Mouse (Mus musculus): Measurements from ENCODE around the gene Tmem26.
A peak's percentile ranks its signal among the peaks of the same experiment; 100 is the strongest.
"Not testable (repeated sequence)": the region's sequence is repeated elsewhere in the genome, so short reads cannot be mapped to it uniquely, and the experiment has no call there.

The Tmem26 gene

DNA sequence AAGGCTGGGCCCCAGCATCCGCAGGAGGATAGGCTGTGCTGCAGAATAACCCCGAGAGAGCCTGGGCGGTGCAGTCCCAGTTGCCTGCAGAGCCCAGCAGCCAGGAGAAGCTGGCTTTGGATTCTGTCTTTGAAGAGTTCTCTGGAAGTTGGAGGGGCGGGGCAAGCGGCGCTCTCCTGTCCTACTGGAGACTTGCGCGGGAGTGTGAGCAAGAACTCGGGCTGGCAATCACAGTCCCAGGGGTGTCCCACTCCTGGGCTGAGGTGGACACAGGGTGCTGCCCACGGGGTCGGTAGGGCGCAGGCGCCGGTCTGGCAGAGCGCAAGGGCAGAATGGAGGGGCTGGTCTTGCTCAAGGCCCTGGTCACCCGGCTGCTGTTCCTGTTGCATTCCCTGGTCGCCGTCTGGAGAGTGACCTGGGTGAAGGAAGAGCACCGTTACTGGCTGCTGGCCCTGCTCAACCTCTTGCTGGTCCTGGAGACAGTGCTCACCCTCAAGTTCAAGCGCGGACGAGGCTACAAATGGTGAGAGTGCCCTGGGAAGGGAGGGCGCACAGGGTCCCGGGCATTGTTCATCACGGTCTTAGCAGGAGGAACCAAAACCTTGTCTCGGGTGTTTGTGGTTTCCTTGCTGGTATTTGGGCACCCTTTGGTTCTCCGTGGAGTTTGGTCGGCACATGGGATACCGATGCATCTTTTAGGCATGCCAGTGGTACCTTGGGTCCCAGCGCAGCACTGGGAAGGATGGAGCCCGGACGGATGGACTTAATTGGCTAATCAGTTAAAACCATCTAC lies at the start of gene Tmem26:
TSS of gene Tmem26 (plus strand) at position 79 of the 793 bp plus-strand sequence.
- peak; percentile 57 to 73 for DNase-seq

DNA sequence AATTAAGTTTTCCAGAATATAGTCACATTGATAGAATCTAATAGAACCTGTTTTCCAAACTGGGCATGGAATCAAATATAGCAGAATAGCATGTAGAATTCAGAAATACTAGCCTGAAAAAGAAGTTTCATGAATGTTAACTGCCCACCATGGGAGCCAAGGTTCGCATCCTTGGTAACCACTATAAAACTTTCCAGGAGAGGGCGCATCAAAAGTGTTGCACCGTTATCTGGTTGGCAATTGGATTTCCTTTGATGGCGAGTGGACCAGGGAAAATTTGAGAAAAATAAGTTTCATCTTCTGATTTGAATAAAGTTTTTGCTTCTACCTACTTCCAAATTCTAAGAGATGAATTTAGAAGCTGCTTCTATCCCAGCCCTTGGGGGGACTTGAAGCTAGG lies 44.8 kb upstream of the Tmem26 start:
- DNase-seq = no peak

DNA sequence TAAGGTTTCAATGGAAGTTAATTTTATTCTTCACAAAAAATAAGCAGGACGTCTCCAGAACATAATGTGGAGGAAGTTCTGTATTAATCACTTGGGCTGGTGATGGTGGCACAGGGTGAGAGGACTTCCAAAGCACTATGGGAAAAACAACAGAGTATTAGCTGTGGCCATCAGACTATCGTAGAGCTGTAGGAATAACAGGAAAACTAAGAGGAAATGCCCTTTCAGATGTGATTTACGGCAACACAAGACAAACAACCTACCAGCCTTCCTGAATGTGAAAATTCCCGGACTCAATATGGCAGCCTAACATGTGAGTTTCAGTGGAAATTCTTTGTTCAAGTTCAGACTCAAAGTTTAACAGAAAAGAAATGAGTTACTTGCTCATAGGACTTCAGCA lies 42.2 kb upstream of the Tmem26 start:
- DNase-seq = peak; percentile 3 to 46

DNA sequence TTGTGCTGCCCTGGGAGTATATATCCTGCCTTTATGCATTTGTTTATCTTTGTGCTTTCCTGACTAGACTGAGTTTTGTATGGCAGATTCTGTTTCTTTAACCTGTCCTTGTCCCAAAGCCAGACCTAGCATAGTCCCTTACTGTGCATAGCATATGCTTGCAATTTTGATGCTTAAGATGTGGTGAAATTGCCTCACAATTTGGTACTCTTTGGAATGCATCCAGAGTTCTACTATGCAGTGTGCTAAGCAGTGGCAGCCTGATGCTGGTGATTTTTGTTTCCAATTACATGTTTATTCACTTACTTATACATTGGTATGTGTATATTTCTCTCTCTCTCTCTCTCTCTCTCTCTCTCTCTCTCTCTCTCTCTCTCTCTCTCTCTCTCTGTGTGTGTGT lies 37.9 kb upstream of the Tmem26 start:
- DNase-seq = no peak

DNA sequence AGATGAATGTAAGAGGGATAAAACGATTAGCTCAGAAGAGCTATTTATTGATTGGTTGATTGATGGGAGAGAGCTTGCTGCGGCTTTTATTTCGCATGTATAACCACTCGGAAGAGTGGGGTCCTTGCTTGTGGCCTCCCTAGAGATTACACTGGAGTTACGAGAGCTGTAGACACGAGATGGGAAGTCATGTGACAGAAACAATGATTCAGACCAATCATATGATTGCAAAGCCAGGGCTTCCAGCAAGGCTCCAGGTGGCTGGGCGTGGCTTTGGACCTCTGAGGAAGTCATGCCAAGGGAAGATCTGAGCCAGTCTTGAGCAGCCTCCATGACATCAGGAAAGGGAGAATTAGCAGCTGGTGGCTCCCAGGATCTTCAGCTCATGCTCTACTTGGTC lies 32.3 kb upstream of the Tmem26 start:
- DNase-seq = no peak

DNA sequence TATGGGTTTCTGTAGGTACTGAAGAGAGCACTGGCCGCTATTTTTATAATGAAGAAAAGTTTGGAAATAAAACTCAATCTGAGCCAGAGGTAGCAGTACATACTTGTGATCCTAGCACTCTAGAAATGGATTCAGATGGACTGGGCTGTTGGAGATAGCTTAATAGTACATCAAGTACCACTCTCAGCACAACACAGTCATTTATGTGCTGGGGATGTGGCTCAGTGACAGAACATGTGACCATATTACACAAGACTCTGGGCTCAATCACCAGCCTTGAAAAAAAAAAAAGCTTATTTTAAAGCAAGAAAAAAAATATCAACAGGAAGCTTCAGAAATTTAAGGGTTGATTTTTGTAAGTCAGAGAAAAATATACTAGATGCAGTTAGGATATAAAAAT lies 31.0 kb upstream of the Tmem26 start:
- DNase-seq = peak in 1 of 2 experiments; percentile 4

DNA sequence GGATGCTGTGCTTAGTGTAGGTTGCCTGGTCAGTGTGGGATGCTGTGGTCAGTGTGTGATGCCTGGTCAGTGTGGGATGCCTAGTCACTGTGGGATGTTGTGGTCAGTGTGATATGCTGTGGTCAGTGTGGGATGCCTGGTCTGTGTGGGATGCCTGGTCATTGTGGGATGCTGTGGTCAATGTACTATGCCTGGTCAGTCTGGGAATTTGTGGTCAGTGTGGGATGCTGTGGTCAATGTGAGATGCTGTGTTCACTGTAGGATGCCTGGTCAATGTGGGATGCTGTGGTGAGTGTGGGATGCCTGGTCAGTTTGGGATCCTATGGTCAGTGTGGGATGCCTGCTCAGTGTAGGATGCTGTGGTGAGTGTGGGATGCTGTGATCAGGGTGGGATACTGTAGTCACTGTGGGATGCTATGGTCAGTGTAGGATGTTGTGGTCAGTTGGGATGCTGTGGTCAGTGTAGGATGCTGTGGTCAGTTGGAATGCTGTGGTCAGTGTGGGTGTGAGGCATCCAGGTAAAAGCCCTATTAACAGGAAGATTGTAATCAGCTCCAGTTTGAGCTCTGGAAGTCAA lies 27.6 kb upstream of the Tmem26 start:
- DNase-seq = no peak

DNA sequence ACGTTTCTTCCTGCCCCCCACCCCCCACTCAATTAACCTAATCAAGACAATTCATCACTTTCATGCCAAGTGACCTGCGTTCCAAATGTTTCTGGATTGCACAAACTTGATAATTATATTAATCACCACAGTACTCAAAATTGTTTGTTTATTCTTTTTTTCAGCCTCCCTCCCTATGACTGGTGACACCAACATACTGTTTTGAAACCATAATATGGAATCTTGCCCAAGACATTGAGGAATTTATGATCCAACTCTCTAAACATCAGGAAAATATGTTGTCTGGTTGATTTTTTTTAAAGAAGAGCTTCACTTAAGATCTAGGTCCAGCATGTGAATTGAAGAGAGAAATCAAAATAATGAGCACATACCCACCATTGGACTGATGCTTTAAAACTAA lies 19.2 kb upstream of the Tmem26 start:
- no peak for DNase-seq

DNA sequence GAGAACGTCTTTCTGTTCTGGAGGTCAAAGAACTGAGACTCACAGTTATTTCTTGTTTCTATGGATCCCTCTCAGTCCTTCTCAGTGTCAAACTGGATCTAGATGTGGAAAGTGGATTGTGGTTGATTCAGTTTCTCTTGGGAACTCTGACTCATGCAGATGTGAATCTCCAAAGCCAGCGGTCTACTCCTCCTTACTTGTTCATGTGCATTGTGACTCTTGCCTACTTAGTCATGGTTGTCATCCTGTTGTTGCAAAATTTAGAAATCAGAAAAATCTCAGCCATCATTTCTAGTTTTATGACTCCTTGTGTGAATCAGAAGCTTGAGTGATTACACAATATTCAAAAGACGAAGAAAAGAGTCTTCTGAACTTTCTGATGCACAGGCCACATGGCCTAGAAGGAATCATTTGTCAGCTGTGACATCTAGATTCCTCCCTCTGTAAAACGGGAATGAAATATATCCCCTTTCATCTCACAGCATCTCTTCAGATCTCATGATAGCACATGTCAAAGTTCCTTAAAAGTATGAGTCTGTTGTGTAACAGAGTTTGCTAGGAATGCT lies 17.9 kb upstream of the Tmem26 start:
- DNase-seq = no peak

DNA sequence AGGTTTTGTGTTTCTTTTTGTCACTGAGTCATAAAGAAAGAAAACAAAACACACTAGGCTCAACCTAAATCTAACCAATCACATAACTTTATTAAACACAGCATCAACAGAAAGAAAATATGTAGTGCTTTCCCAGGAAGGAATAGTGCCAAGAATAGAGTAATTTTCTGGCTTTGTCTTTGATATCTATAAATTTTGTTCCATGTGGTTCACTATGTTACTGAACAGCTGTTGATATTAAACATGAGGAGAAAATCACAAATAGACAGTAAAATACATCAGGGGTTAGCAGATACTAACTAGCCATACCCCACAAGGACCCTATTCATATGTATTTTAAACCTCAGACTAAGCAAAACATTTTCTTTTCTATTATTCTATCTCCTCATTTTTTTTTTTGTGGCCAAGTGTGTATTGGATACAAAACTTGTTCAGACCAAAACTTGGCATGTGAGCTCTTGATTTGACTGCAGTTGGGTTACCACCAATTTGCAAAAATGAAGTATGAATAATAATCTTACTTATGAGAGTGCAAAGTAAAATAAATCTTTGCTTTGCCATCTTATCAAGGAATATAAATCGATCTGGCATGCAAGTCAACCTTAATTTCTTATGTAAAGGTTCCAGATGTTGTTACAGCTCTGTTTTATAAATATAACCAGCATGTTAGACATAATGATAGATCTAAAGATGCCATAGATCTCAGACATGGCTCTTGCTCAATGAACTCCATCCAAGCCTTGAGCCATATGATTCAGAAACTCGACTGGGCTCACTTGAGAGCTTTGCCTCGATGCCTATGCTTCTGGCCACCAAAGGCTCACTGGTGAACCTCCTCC lies 16.2 kb upstream of the Tmem26 start:
- no peak for DNase-seq

DNA sequence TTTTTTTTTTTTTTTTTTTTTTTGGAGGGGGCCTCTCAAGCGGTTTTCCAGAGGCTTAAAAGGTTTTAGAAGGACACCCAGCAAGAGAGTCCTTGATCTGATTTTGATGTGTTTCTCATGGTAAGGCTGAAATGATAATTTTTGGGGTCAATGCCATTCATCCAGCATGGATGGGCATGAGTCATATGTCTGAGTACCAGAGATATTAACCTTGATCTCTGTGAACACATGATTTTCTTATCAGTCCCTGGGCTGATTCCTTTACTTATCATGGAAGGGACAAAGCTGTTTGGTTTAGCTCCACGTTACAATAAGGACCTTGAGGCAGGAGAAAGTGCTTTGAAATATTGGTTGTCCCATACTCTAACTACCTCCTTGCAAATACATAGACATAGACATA lies 10.5 kb upstream of the Tmem26 start:
- DNase-seq = no peak

DNA sequence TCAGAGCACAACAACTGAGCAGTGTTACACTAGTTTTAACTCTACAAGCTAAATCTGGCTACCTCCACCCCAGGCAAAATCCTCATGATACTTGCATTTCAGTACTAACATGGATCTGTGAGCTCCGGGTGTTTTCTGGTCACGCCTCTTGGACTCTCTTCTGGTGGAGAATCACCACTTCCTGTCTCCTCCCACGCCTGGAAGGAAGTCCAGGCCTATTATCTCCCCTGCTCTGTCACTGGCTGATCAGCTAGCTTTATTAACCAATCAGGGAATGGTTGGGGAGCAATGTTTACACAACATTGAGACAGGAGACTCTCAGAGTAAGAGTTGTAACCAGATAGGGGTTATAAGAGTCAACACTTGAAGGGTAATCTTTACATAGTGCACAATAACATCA lies 9.1 kb upstream of the Tmem26 start:
- no peak for DNase-seq

DNA sequence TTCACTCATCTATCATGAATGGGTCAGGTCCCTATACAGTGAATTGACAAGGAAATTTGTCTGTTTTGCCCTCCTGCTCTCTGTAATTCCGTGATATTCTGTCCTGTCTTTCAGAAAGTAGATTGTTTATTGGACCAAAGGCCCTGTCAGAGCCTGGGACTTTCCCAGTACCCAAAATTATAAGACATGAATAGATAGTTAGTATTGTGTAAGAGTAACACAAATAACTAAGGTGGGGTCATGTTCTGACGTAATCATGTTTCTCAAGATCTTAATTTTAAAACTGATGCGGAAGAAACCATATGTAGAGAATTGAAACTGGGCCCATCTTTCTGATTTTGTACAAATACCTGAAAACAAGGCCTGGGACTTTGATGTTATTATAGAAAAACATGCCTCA lies 8.1 kb upstream of the Tmem26 start:
- no peak for DNase-seq

DNA sequence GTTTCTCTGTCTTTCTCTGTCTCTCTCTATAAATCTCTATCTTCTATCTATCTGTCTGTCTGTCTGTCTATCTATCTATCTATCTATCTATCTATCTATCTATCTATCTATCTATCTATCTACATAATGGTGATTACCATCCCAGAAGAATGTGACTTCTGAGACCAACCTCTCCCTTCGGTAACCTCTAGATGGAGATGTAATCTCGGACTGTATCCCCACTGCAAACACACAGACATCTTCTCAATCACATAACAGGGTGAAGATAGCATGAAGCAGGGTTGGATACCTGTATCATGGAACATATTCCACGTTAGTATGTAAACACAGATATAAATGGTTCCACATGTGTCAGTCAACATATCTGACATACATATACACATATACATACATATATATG lies 5.1 kb upstream of the Tmem26 start:
- DNase-seq = no peak

DNA sequence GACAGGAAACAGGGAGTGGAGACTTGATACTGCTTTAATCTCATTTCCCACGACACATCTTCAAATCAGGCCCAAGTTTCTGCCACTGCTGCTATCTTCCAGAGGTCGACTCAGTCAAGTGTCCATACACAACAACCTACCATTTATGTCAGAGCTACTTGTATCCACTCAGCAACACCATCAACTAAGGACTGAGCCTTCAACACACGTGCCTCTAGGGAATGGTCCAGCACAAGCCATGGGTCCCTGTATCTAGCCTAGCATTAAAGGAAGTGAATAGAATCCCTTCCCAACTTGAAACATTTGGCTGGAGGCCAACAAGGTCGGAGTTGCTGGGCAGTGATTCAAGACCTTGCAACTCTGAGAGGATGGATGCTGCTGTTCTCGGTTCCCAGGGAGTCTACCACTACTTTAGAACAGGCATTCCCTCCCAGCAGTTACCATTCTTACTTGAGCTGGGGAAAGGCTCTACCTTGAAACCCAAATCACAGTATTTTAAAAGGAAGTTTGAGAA lies 2.5 kb upstream of the Tmem26 start:
- peak; percentile 49 to 66 for DNase-seq

DNA sequence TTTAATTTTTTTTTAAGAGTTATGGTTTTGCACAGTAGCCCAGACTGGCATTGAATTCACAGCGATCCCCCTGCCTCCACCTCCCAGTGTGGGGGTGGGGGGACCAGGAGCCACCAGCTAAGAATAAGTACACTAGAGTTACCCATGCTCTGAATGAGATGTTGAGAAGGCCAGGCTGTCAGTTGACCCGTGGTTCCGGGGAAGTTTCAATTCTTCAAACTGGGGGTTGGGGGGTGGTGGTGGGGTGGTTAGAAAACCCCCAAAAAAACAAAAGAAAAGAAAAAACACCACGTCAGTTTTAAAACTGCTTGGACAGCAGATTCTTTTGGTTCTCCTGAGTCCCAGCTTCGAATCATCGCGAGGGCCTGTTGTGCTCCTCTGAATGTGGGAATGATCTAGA lies 431 bp upstream of the Tmem26 start:
- no peak for DNase-seq

DNA sequence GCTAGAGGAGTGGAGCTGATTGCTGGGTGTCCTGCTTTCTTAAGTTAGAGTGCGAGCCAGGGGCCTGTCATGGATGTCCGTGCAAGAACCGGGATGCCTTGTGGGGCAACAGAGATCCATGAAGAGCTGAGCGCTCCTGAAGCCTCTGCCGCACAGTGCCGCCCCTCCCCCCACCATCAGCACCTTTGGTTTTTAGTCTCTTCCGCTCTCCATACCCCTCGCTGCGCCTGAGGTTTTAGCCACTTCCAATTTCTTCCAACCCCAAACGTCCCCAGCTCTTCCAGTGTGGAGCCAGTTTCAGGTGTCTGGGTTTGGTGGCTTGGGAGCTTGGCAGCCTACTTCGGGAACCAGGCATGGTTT lies 895 bp downstream of the Tmem26 start:
- DNase-seq = peak in 1 of 2 experiments; percentile 65

DNA sequence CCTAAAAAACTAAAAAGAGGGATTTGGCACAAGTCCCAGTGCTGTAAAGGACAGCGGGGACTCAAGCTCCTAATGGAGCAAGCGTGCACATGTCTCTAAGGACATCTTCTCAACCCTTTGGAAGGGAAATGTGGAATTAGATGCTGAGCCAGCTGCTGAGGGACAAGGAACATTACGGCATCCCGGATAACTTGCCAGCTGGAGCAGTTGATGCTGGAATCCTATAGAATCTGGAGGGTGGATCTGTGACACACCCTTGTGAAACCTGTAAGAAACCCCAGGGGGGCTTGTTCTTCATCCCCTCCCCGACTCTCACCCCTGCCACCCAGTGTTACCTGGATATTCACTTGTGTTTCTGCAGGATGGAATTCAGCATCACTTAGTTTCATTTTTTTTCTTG lies 4.0 kb downstream of the Tmem26 start:
- no peak for DNase-seq

DNA sequence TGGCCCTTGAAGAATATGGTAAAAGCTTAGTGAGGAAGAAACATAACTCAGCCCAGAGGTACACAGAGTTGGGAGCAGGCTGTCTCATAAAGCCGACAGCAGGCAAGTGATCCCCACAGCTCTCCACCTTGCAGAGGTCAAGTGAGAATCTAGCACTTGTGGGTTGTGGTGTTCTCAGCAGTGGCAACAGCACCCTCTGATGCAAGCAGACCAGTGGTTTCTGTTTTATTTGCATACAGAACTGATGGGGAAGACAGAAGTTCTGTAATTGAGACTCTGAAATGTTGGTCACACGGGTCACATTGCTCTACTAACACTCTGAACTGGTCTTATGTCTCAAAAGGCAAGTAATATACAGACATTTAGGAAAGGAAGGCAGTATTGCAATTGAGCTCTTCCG lies 12.2 kb downstream of the Tmem26 start:
- no peak for DNase-seq

DNA sequence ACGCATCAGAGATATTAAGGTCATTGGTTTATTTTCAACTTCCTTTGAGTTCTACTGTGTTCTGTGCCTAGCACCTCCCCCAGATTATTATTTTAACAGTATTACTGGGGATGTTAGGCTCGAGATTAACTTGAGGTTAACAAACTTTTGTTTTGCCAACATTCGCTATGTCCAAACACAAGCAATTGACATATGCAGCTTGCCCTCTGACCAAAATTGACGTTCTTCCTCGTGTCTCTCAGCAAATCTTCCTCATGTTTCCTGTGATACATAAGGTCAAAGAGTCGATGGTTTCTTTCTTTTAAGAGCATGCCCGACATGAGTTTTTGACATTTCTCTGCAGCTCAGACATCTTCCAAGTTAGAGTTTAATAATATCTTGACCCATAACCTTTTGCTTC lies 13.9 kb downstream of the Tmem26 start:
- DNase-seq = peak; percentile 39 to 69

DNA sequence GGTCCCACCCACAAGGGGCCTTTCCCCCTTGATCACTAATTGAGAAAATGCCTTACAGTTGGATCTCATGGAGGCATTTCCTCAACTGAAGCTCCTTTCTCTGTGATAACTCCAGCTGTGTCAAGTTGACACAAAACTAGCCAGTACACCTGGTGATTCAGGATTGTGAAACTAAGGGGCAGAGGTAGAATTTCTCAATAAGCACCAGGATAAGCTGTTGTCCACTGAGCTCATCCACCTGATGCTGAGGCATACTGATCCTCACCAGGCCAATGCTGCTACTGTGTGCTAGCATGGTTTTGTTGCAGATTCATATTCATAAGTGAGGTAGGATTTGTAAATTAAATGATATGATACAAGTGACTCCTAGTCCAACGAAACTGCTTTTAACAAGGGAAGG lies 15.5 kb downstream of the Tmem26 start:
- DNase-seq = not testable (repeated sequence)

DNA sequence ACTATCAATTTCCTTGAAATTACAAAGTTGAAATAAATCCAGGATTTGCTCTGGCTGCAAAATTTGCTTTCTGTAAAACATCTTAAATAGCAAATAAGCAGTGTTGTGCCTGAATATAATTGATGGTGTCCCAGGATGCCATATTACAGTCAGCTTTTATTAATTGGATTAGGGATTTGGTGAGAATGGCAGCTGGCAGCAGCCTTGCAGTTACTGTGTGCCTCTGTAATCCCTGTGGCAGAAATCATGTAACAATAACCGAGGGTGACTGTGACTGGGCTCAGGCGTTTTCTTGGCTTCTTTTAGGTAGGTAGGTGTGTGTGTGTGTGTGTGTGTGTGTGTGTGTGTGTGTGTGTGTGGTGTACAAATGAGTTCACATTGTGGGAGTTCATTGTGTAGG lies 16.8 kb downstream of the Tmem26 start:
- no peak for DNase-seq

DNA sequence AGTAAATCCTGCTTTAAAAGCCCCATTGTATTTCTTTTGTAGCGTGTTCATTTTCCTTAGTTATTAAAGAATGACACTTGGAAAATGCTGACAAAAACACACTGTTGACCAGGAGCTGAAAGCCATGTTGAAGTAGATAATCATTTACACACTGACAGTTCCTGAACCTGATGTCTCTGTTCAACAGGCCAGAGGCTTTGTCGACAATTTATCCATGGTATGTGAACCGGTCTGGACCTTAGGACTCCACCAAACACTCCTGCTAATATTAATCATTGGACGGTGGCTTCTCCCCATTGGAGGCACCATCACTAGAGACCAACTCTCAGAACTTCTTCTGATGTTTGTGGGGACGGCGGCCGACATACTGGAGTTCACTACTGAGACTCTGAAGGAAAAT lies 27.5 kb downstream of the Tmem26 start:
- peak; percentile 22 to 31 for DNase-seq

Measured in kidney, postnatal 36 days (tissue).